Mouse (Mus musculus) thymus, postnatal 0 days (tissue): ENCODE results near the gene Ctbp2. TPM values are rescaled to one million over a fixed set of nuclear protein-coding genes. Genes with fewer than 3 reads are reported as not detected.
A peak's percentile ranks its signal among the peaks of the same experiment; 100 is the strongest.

Experiments used
- DNase-seq: peaks from one replicate; pipeline ENCODE4 v3.0.0-alpha.2; 2015; ENCODE audit warnings: low spot score
- polyA plus RNA-seq: library from polyadenylated mRNA; unstranded; fragments of >200 nt; fragmentation: Nextera tagmentation; extraction: Ambion mirVana; gene quantifications from 2 replicates; pipeline ENCODE4 v1.2.1, GENCODE M21; 2015

The Ctbp2 gene
- 11.2 and 11.9 TPM in 2 replicates for polyA plus RNA-seq

DNA sequence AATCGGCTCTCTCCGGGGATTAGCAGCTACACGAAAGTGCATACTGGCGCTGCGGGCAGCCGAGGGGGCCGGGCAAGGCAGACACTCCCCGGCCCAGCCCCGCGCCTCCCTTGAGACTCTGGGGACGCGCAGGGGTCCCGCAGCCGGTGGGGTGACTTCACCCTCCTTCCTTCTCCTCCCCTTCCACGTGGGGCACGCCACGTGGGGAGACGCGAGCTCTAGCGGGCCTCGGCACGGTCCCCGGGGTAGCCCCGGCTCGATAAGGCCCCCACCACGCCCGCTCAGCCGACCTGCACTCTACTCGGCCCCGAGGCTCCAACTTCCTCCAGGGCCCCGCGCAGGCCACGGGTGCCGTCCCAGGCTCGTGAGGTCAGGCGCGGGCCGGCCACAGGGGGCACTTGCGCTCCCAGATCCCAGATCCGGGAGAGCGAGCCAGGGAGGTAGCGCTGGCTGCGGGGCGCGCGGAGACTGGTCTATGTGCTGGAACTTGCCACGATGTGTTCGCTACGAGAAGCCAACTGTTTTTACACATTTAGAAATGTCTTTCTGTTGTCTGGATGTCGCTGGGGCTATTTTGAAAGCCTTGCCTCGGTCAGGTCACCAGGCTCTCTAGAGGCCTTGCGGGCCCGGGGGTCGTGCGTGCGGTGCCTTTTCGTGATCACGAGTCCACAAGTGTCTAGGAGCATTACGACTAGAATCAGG lies at the start of gene Ctbp2:
TSS of gene Ctbp2 (minus strand) at position 356 of the 702 bp plus-strand sequence.
- peak; percentile 61 for DNase-seq

DNA sequence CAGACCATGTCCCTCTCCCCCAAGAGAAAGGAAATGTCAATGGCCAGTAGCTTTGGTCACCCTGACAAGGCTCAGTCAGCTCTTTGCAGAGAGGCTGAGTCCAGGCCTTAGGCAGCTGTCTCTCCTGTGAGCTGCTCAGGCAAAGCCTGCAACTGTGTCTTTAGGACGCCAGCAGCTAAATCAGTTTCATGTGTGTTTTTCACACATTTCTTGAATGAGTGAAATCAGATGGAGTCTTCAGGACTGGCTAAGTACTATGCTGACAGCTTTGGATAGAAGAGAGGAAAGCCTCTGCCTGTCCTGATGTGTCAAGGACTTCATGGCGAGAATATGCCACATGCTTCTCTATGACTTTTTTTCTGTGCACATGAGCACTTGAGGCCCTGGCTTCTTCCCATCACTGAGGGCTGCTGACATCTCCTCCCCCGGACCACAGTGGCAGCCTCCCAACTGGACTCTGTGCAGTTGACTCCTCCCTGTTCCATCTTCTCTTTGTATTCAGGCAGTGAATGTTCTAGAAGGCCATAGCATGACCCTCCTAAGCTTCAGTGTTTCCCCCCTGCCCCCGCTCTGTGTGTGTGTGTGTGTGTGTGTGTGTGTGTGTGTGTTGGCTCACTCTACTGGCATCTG lies 47.4 kb upstream of the Ctbp2 start:
- DNase-seq: no peak

DNA sequence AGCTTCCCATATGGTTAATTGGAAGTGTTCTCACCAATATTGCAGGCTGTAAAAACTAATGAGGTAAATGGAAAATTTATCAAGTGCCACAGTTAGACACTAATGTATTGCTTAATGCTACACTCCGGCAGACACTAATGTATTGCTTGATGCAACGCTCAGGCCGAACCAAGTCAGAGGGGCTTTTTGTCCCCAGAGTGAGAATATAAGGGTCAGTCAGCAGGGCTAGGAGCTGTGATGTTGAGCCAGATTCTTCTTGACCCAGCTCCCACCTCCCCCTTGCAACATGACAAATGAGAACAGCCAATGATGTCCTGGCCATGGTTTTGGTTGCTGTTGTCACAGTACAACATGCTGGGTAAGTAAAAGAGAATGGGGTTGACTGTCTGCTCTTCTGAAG lies 44.8 kb upstream of the Ctbp2 start:
- no peak for DNase-seq

DNA sequence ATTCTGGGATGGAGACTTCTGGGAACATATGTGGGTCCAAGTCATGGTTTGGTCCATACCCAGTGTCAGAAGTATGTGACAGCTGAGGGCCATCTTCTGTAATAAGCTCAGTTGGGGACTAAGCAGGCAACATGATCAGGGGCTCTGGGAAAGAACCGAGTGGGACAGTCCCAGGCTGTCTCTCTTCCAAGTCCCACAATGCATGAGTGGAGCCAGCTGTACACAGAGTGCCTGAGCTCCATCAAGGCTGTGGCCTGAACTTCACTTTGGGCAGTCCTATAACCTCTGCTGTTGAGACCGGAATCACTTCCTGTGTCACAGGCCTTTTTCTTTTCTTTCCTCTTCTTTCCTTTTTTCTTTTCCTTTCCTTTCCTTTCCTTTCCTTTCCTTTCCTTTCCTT lies 43.7 kb upstream of the Ctbp2 start:
- DNase-seq: no peak

DNA sequence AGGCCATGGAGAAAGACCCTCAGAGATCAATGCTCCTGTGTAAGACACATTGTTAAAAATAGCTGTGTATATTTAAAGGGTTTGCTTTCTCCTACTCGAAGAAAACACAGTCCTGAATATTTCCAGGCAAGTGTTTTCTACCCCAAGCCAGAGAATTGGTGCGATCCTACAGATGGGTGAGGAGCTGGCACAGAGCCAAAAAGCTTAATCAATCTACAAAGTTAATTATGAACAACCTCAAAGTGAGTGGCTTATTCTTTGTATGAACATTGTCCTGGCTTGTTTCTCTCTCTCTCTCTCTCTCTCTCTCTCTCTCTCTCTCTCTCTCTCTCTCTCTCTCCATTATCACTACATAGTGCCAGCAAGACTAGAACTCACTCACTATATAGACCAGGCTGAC lies 40.6 kb upstream of the Ctbp2 start:
- DNase-seq: no peak

DNA sequence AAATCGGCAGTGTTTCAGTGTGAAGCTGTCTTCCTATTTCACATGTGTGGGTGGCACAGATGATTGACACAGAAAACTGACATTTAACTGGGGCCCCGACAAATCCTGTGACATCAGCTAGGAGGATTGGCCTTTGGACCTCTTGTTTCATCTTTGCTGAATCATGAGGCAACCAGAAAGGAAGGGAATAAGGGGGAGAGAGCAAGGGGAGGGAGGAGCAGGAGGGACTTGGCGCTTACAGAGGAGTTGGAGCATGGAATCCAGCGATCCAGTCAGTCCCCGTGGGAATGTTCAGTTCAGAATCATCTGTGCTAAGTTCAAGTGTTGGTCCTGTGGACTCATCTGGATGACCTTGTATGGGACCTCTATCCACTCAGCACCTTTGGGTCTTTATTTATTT lies 38.9 kb upstream of the Ctbp2 start:
- no peak for DNase-seq

DNA sequence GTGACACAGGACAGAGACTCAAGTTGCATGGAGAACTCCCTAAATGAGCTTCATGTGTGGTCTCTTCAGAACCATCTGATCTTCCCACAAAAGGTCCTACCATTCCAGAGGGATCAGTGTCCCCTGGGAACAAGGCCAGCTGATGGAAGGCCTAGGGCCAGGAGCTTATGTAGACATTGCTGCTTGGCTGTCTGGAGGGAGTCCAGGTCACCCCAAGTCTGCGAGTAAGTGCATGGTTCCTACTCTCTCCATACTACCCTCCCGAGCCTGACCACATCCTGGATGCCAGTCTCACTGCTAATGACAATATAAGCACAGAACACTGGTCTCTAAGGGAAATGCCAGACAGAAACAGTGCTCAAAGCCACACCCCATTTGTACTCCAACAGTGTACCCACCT lies 38.0 kb upstream of the Ctbp2 start:
- DNase-seq: no peak

DNA sequence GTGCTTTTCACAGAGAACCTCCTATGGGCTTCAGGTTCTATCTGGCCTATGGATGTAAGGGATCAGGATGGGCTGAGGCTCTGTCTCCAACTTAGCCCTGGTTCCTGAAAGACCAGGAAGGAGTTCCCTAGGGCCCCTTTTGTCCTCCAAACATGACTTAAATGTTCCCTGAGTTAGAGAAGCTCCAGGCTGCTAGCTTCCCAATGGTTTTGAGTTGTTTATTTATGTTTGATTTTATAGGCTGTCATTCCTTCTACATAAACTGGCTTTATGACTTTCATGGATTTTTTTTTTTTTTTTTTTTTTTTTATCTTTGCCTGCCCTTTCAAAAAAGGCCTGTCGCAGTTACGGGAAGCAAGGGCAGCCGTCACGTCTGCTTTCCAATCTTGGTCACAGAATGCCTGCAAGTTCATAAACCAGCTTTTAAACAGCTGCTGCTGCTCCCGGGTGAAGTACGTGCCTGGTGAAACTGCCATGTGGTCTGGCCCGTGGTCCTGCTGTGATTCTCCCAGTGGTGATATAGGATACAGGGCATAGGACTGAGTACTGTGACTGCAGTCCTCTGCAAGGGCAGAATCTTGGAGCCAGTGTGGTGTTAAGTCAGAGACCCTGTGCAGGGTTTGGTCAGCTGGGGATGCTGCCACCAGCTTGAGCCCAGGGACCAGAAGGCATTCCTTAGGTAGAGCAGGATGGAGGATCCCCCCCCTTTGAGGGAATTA lies 37.4 kb upstream of the Ctbp2 start:
- DNase-seq: no peak

DNA sequence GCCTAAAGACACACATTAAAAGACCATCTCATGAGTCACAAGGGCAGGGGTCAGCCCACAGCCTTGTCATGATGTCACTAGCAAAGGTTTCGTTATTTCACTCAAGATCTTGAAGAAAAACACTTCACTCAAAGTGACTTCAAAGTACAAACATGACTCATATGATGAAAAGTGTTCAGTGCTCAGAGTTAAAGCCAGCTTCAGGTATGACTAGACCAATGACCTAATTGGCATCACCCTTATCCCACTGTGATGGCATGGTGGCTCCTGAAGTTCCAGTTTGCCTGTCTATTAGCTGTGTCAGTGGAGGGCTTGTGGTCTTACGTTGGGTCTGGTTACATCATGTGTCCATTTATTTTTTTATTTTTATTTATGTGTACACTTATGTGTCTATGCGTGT lies 35.4 kb upstream of the Ctbp2 start:
- DNase-seq: no peak

DNA sequence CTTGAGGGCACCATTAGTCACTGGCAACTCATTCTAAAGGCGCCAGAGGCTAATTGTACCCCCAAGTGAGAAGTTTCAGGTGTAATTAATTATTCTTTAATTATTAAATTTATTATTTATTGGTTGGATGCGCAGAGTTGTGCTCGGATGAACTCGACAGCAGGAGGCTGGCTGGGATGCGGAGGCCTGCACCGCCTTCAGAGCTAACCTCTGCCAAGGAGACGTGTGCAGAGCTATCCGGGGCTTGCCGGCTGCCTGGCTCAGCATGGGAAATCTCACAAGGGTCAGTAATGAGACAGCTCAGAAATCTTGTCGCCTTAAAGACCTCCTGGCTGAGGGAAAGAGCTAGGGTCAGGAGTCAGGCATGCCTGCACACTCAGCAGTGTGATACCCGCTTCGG lies 31.5 kb upstream of the Ctbp2 start:
- DNase-seq: no peak

DNA sequence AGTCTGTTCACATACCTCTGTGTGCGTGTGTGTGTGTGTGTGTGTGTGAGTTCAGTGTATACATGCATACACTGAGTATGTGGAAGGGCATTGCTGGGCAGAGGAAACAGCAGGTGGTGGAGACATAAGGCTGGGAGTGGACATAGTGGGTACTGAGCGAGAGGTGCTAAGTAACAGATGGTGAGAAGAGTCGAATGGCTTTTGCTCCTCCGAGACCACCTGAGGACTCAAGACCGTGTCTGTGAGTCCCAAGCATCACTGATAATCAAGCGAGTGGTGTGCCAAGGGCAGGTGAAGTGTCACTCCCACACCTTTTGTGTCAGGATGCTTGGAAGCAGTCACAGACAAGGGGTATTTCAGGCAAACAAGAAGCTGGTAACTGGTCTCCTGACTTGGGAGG lies 30.7 kb upstream of the Ctbp2 start:
- no peak for DNase-seq

DNA sequence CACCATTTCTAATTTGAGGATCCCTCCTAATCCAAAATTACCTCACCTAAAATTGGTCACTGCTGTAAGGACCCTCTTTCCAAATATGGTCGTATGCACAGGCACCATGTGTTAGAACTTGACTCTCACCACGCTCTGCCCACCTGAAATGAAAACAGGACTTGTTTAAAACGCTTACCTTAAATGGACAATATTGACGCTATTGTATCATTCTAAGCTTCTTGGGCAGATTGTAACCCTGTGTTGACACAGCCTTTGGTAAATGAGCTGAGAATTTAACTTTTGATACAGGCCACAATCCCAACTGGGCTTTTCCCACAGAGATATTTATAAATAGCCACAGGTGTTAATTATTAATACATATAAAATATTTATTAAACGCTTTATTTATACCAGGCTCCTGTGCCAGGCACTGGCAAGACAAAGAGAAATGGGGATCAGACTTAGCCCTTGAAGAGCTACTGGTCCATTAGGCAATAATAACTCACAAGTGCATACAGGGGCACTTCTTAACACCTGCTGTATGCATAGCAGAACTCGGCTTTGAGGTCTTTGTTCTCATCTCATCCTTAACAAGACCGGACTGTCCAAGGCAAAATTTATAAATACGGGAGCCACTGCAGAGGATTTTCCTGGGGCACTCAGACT lies 15.7 kb upstream of the Ctbp2 start:
- no peak for DNase-seq

DNA sequence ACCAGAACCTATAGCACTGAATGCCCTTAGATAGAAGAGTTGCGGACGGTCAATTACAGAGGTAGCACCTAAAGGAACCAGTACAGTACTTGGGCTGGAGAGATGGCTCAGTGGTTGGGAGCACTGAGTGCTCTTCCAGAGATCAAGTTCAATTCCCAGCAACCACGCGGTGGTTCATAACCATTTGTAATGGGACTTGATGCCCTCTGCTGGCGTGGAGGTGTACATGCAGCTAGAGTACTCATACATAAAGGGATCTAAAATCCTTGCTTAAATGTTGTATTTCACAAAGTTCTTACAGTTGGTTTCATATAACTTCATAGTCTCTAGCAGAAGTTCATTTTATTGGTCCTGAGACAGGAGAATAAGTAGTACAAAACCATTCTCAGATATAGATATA lies 9.4 kb upstream of the Ctbp2 start:
- no peak for DNase-seq

DNA sequence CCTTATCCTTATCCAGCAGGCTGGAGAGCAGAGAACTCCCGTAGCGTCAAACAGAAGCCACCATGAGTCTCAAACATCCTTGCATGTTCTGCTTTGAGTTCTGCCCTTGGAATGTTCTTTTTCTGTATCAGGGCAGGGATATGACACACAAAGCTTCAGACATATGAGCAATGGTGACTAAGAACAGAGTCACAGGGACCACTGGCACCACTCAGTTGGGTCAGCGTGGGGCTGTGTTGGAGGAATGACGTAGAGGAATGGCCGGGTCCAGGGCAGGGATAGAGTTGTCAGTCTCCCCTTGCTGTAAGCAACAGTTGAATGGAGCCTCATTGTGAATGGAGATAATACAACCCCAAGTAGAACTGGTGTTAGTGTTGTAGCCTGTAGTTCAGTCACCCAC lies 8.5 kb upstream of the Ctbp2 start:
- no peak for DNase-seq

DNA sequence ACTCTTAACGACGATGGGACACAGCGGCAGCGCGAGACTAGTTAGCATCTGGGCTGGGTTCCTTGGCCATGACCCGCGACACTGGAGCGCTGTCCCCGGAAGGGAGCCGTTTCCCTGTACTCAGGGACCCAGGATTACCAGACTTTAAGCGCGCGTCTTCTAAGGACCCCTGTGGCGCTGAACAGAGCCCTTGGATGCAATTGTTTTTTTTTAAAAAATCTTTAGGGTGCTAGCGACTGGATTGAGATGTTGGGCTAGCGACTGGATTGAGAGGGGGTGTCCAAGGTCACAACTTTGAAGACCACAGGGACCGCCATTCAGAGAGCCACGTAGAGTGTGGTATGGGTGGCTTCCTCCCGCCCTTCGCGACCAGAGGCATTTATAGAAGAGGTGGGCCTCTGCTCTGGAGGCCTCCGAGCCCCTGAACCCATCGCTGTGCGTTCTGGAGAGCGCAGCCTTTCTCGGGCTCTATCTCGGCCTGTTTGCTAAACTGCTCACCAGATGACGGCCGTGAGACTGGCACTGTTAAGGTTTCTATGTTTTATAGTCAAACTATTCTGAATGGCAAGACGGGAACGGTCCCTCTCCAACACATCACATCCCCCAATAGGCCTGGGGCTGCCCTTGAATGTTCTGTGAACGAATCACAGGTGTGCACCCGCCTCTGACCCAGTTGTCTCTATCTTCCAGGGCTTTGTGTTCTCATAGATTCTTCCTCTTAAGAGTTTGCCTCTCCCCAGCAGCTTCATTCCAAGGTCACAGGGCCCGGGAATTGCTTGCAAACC lies 739 bp upstream of the Ctbp2 start:
- no peak for DNase-seq

DNA sequence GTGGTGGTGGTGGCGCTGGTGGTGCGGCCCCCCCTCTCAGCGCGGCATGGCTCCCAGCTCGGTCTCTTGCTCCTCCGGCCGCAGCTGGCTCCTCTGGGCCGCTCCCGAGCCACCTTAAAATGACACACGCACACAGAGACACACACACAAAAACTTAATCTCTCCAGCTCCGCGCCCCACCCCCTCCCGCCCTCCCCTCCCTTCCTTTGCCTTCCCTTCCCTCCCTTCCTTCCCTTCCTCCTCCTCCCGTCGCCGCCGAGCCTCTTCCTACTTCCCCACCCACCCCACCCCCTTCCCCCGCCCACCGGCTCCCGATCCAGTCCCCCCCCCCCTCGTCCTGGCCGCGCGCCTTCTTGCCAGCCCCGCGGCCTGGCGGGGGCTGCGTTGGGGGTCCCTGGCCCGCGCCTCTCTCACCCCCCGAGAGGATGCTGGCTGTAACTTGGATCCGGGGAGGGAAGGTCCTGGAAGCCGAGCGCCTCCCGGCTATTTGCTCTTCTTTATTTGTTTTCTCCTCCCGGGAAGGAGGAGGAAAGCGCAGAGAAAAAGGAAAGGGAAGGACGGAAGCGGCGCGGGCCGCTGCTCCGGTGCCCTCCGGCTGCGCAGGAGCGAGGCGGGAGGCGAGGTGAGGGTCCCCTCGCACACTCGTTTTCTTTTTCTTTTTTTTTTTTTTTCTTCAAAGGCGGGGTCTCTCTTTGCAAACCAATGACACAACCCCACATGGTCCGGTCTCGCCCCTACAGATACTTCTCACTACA lies 733 bp downstream of the Ctbp2 start, which contains the start of gene Fgfr2:
TSS of gene Fgfr2 (minus strand) at position 107 of the 755 bp plus-strand sequence.
- DNase-seq: no peak

DNA sequence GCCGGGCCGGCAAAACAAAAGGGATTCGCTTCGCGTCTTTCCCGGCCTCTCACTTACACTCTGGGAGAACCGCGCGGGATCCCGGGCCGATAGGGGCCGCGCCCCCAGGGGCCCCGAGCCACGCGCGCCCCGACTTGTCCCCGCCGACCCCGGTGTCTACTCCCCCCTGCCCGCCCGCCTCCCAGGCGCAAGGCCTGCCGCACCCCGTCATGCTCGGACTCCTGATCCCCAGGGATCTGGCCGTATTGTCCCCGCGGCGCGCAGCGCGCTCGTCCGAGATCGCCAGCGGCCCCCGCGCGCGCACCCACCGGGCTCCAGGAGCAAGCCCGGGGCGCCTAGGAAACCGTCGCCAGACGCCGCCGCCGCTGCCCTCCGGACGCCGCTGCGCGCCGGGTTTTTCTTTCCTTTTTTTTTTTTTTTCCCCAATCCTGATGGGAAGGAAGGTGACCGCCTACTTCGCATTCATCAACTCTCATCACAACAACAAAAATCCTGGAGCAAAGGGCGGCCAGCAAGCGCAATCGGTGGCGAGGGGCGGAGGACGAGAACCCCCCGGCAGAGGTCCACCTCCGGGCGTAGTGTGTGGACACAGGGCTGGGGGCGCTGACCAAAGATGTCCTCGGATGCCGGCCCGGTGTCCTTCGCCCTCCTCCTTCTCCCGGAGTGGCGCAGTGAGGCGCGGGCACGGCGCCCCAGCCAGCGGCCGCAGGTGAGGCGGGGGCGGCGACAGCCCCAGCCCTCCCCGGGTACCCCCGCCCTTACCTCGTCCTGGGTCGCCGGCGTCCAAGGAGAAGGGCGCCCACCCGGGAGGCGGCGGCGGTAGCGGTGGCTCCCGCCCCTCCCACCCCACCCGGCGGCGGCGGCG lies 1.5 kb downstream of the Ctbp2 start:
- DNase-seq: no peak

DNA sequence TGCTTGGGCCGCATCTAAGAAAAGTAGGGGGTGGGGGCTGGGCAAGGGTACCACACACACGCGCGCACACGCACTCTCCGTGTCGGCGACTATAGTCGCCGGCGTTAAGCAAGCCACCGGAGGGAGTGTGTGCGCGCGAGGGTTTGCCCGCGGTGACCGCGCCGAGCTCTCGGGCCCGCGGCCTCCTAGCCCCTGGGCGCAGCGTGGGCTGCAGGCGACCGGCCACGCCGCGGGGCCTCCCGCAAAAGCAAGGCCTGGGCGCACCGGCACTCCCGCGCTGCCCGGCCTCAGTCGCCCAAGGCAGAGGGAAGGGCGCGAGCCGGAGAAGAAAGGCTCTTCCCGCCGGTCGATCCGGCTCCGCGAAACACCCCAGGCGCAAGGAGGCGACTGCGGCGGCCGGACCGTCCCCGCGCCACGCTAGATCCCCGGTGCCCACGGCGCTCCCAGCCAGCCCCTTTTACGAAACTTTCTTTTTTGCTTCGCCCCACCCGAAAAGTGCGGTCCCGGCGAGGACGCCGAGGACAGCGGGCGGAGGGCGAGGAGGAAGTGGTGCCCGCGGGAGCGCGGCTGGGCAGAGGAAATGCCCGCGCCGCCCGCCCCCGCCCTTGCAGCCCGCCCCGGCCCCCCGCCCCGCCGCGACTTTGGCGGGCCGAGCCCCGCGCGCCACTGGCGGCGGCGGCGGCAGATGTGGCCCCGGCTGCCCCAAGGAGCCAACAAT lies 2.3 kb downstream of the Ctbp2 start:
- no peak for DNase-seq

DNA sequence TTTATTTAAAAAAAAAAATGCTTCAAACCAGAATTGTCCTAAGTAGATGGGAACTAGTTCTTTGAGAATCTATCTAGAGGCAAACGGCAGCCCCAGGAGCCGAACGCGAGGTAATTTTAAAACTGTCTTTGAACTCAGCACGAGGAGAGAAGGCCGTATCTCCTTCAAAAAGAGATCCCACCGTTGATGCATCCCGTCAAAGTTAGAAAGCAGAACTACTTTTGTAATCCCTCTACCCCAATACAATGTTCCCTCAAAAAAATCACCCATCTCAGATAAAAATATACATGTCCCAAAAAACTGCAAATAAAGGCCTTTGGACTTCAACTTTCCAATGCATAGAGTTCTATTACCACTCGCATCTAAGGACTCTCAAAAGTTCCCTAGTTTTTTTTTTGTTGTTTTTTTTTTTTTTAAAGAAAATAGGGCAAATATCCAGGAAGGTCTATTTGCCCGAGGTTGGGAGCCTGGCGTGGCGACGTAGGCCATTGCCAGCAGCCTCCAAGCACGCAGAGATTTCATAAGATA lies 3.0 kb downstream of the Ctbp2 start:
- DNase-seq: no peak
